Mouse (Mus musculus) frontal cortex, postnatal 10 days (tissue): ENCODE data around the gene Tra2a.

Source experiments
- DNase-seq, 2 experiments: peaks; one replicate each; pipeline ENCODE4 v3.0.0; 2022; ENCODE audit warnings: low spot score in 2 of 2, mixed read lengths in 1 of 2

Gene Tra2a

GRCm38 (mm10) chr6:49212141-49212540 lies 51.7 kb downstream of the Tra2a start:
- DNase-seq: no peak

- no peak for DNase-seq
Observed at GRCm38 (mm10) chr6:49211596-49211995, 52.2 kb downstream of the Tra2a start.

- no peak for DNase-seq
Observed at GRCm38 (mm10) chr6:49209881-49210854, 53.7 kb downstream of the Tra2a start.

GRCm38 (mm10) chr6:49208935-49209334 lies 54.9 kb downstream of the Tra2a start:
- DNase-seq: no peak

GRCm38 (mm10) chr6:49208297-49208930 lies 55.4 kb downstream of the Tra2a start:
- no peak for DNase-seq

GRCm38 (mm10) chr6:49206416-49206815 lies 57.4 kb downstream of the Tra2a start:
- DNase-seq: no peak

- DNase-seq: no peak
Observed at GRCm38 (mm10) chr6:49195188-49195587, 68.6 kb downstream of the Tra2a start.

- no peak for DNase-seq
Observed at GRCm38 (mm10) chr6:49194536-49194935, 69.3 kb downstream of the Tra2a start.
